Mouse (Mus musculus): ENCODE data around the gene Dpp7. TPM values are rescaled to one million over a fixed set of nuclear protein-coding genes. Genes with fewer than 3 reads are reported as not detected.

Dpp7 gene
- total and polyA plus RNA-seq, 3 experiments: 24.6 to 25.9 TPM; not detected in 1

- no peaks in the 10 kb centered on the region for H3K27me3 ChIP-seq (ENCODE audit: control insufficient read depth in 1 of 2, insufficient read depth in 2 of 2, low read length in 2 of 2)
- no peak overlapping the region for H3K9ac ChIP-seq (ENCODE audit: control insufficient read depth, low read depth, low read length, poor library complexity, severe bottlenecking)
- no peak for DNase-seq (ENCODE audit: low read depth, low spot score)
- H3K36me3 ChIP-seq (ENCODE audit: control insufficient read depth in 1 of 2, insufficient read depth in 2 of 2, low read length in 2 of 2): peaks cover 0 to 15% of the 10 kb centered on the region in 2 experiments; a peak in 3 of 4 replicates
- TF ChIP-seq MXI1 (IDR thresholded peaks at IDR 0.05; ENCODE audit: low read depth, low read length) (no peak), HCFC1 (IDR thresholded peaks at IDR 0.05; ENCODE audit: low read depth, low read length) (no peak), TCF12 (IDR thresholded peaks at IDR 0.05; ENCODE audit: low read depth, low read length) (no peak), MAX (IDR thresholded peaks at IDR 0.05; ENCODE audit: low read length) (no peak), ZNF384 (IDR thresholded peaks at IDR 0.05; ENCODE audit: low read depth, low read length) (no peak), MYB (IDR thresholded peaks at IDR 0.05; ENCODE audit: low read depth, low read length) (no peak), RAD21 (IDR thresholded peaks at IDR 0.05; ENCODE audit: low read depth, low read length) (no peak), ZMIZ1 (IDR thresholded peaks at IDR 0.05; ENCODE audit: low read depth, low read length) (no peak), CTCF (IDR thresholded peaks at IDR 0.05 in 2 of 3, conservative IDR thresholded peaks at IDR 0.05 in 1 of 3; ENCODE audit: control insufficient read depth in 1 of 3, insufficient read depth in 1 of 3, low read depth in 2 of 3, low read length in 3 of 3, poor library complexity in 1 of 3, severe bottlenecking in 1 of 3) (no peak), CHD1 (IDR thresholded peaks at IDR 0.05; ENCODE audit: low read depth, low read length) (no peak)
- H3K79me2 ChIP-seq (ENCODE audit: control insufficient read depth, insufficient read depth, low read length, poor library complexity): peaks cover under 1% of the 10 kb centered on the region; the same call in 1 of the 2 replicates
- H3K4me1 ChIP-seq (ENCODE audit: control insufficient read depth in 1 of 2, insufficient read depth in 2 of 2, low read length in 2 of 2): peaks cover 0 to 8% of the 10 kb centered on the region in 2 experiments; a peak in 2 of 4 replicates
- H3K9me3 ChIP-seq (replicated peaks; ENCODE audit: insufficient read depth, low read length): no peaks in the 10 kb centered on the region
- H3K27ac ChIP-seq (ENCODE audit: control insufficient read depth, low read depth, low read length): no peak overlapping the region
- no peak overlapping the region for H3K4me3 ChIP-seq (ENCODE audit: control insufficient read depth in 1 of 2, insufficient read depth in 1 of 2, low read depth in 2 of 2, low read length in 2 of 2)
Observed at GRCm38 (mm10) chr2:25350701-25351100, 5.5 kb downstream of the Dpp7 start.

GRCm38 (mm10) chr2:25349499-25349898, 6.7 kb downstream of the Dpp7 start:
- no peak for TF ChIP-seq JUND (IDR thresholded peaks at IDR 0.05; ENCODE audit: low read depth, low read length)
- no peak overlapping the region for H3K9ac ChIP-seq (ENCODE audit: control insufficient read depth, low read depth, low read length, poor library complexity, severe bottlenecking)
- no peaks in the 10 kb centered on the region for H3K79me2 ChIP-seq (ENCODE audit: control insufficient read depth, insufficient read depth, low read length, poor library complexity)
- no peaks in the 10 kb centered on the region for H3K9me3 ChIP-seq (replicated peaks; ENCODE audit: insufficient read depth, low read length)
- H3K36me3 ChIP-seq (ENCODE audit: control insufficient read depth in 1 of 2, insufficient read depth in 2 of 2, low read length in 2 of 2): peaks cover 0 to 21% of the 10 kb centered on the region in 2 experiments; a peak in 2 of 4 replicates
- no peaks in the 10 kb centered on the region for H3K4me1 ChIP-seq (ENCODE audit: control insufficient read depth in 1 of 2, insufficient read depth in 2 of 2, low read length in 2 of 2)
- DNase-seq (ENCODE audit: low read depth, low spot score): no peak
- no peak overlapping the region for H3K27ac ChIP-seq (ENCODE audit: control insufficient read depth, low read depth, low read length)
- no peaks in the 10 kb centered on the region for H3K27me3 ChIP-seq (ENCODE audit: control insufficient read depth in 1 of 2, insufficient read depth in 2 of 2, low read length in 2 of 2)
- no peak overlapping the region for H3K4me3 ChIP-seq (ENCODE audit: control insufficient read depth in 1 of 2, insufficient read depth in 1 of 2, low read depth in 2 of 2, low read length in 2 of 2)

GRCm38 (mm10) chr2:25348162-25348561, 8.0 kb downstream of the Dpp7 start:
- no peak overlapping the region for H3K27ac ChIP-seq (ENCODE audit: control insufficient read depth, low read depth, low read length)
- H3K9ac ChIP-seq (ENCODE audit: control insufficient read depth, low read depth, low read length, poor library complexity, severe bottlenecking): no peak overlapping the region
- no peaks in the 10 kb centered on the region for H3K27me3 ChIP-seq (ENCODE audit: control insufficient read depth in 1 of 2, insufficient read depth in 2 of 2, low read length in 2 of 2)
- no peak overlapping the region for H3K4me3 ChIP-seq (ENCODE audit: control insufficient read depth in 1 of 2, insufficient read depth in 1 of 2, low read depth in 2 of 2, low read length in 2 of 2)
- no peaks in the 10 kb centered on the region for H3K79me2 ChIP-seq (ENCODE audit: control insufficient read depth, insufficient read depth, low read length, poor library complexity)
- no peaks in the 10 kb centered on the region for H3K9me3 ChIP-seq (replicated peaks; ENCODE audit: insufficient read depth, low read length)
- no peak for DNase-seq (ENCODE audit: low read depth, low spot score)
- TF ChIP-seq HCFC1 (IDR thresholded peaks at IDR 0.05; ENCODE audit: low read depth, low read length) (no peak), MXI1 (IDR thresholded peaks at IDR 0.05; ENCODE audit: low read depth, low read length) (no peak), MYC (IDR thresholded peaks at IDR 0.05; ENCODE audit: low read depth, low read length) (no peak), MAX (IDR thresholded peaks at IDR 0.05; ENCODE audit: low read length) (no peak), BHLHE40 (IDR thresholded peaks at IDR 0.05; ENCODE audit: borderline replicate concordance, low read depth, low read length) (no peak), POLR2AphosphoS2 (IDR thresholded peaks at IDR 0.05; ENCODE audit: low read length) (no peak), MAZ (IDR thresholded peaks at IDR 0.05; ENCODE audit: low read depth, low read length) (no peak), ZNF384 (IDR thresholded peaks at IDR 0.05; ENCODE audit: low read depth, low read length) (no peak)
- H3K4me1 ChIP-seq (ENCODE audit: control insufficient read depth in 1 of 2, insufficient read depth in 2 of 2, low read length in 2 of 2): no peaks in the 10 kb centered on the region
- H3K36me3 ChIP-seq (ENCODE audit: control insufficient read depth in 1 of 2, insufficient read depth in 2 of 2, low read length in 2 of 2): peaks cover 0 to 24% of the 10 kb centered on the region in 2 experiments; a peak in 2 of 4 replicates
